In genomic region chr4:155164550-155164949, GRCm38 (mm10) we compare ENCODE assay signal across 9 mouse cellular contexts. TPM values are rescaled to one million over a fixed set of nuclear protein-coding genes. Genes with fewer than 3 reads are reported as not detected.
DNase-seq lines count a peak whose midpoint lies in the region; ATAC-seq and TF ChIP-seq lines count a peak whose summit lies in the region.
"Had no signal": no experiment of that assay in that cellular context is flagged by ENCODE, and none has a peak within 500 bp of the region (broad histone marks: within the 10 kb centered on the region; RNA-seq: fewer than 3 reads in every experiment).

No protein-coding gene starts in this region.

- H3K9ac ChIP-seq in liver, embryonic 15.5 days, result no peak overlapping the region
- no peak overlapping the region for H3K9ac ChIP-seq in liver, embryonic 12.5 days
- no peak overlapping the region for H3K9ac ChIP-seq in heart, embryonic 11.5 days (ENCODE audit: low read depth, low read length)
- H3K9ac ChIP-seq in kidney, postnatal 0 days (ENCODE audit: low read depth, low read length), result no peak overlapping the region
- no peak overlapping the region for H3K9ac ChIP-seq in stomach, embryonic 15.5 days

- peak; percentile 7; the same call in 1 of the 2 replicates for ATAC-seq in liver, embryonic 15.5 days (ENCODE audit: insufficient read depth)
- no peak for ATAC-seq in liver, embryonic 12.5 days
- peak; percentile 36 for ATAC-seq in heart, embryonic 11.5 days (replicated peaks; ENCODE audit: insufficient number of reproducible peaks, low FRiP score, low TSS enrichment)
- no peak for ATAC-seq in kidney, postnatal 0 days (replicated peaks; ENCODE audit: low FRiP score, low read depth)
- ATAC-seq in stomach, embryonic 15.5 days (ENCODE audit: insufficient read depth, low FRiP score, low read depth), result no peak

- DNase-seq in kidney, postnatal 0 days (ENCODE audit: low spot score), result peak; percentile 58
- DNase-seq in layer of hippocampus, postnatal 14 days (ENCODE audit: low spot score in 2 of 2), result no peak
- DNase-seq in embryo, embryonic 10 days (ENCODE audit: low spot score), result no peak

- no peaks in the 10 kb centered on the region for H3K36me3 ChIP-seq in liver, embryonic 15.5 days (replicated peaks)
- peaks cover 4% of the 10 kb centered on the region for H3K36me3 ChIP-seq in liver, embryonic 12.5 days
- H3K36me3 ChIP-seq in heart, embryonic 11.5 days (ENCODE audit: control insufficient read depth, insufficient read depth, low read length), result no peaks in the 10 kb centered on the region
- H3K36me3 ChIP-seq in kidney, postnatal 0 days (ENCODE audit: insufficient read depth, low read length), result peaks cover 1% of the 10 kb centered on the region
- no peaks in the 10 kb centered on the region for H3K36me3 ChIP-seq in stomach, embryonic 15.5 days

- H3K27ac ChIP-seq in liver, embryonic 15.5 days (replicated peaks), result no peak overlapping the region
- H3K27ac ChIP-seq in liver, embryonic 12.5 days, result no peak overlapping the region
- peak overlapping the region; percentile 56 for H3K27ac ChIP-seq in brown adipose tissue, adult 24 weeks (replicated peaks; ENCODE audit: low read depth, low read length)
- H3K27ac ChIP-seq in heart, embryonic 11.5 days (ENCODE audit: low read depth, low read length), result peak overlapping the region; percentile 46; the same call in 1 of the 2 replicates
- H3K27ac ChIP-seq in kidney, postnatal 0 days, result peak overlapping the region; percentile 64; the same call in 1 of the 2 replicates
- H3K27ac ChIP-seq in stomach, embryonic 15.5 days, result peak overlapping the region; percentile 33; the same call in 1 of the 2 replicates
- H3K27ac ChIP-seq: macrophage had no signal

- H3K9me3 ChIP-seq in liver, embryonic 15.5 days (replicated peaks), result no peaks in the 10 kb centered on the region
- H3K9me3 ChIP-seq in liver, embryonic 12.5 days (replicated peaks), result peaks cover 4% of the 10 kb centered on the region; the same call in 1 of the 2 replicates
- H3K9me3 ChIP-seq in heart, embryonic 11.5 days (replicated peaks; ENCODE audit: control insufficient read depth, low read length), result no peaks in the 10 kb centered on the region
- H3K9me3 ChIP-seq in kidney, postnatal 0 days (replicated peaks; ENCODE audit: low read length), result no peaks in the 10 kb centered on the region
- no peaks in the 10 kb centered on the region for H3K9me3 ChIP-seq in stomach, embryonic 15.5 days

- no peak for TF ChIP-seq CTCF in kidney, postnatal 0 days (IDR thresholded peaks at IDR 0.05; ENCODE audit: low read depth)

- no peaks in the 10 kb centered on the region for H3K27me3 ChIP-seq in liver, embryonic 15.5 days
- H3K27me3 ChIP-seq in liver, embryonic 12.5 days (replicated peaks), result no peaks in the 10 kb centered on the region
- H3K27me3 ChIP-seq in heart, embryonic 11.5 days (ENCODE audit: control insufficient read depth, insufficient read depth, low read length), result no peaks in the 10 kb centered on the region
- no peaks in the 10 kb centered on the region for H3K27me3 ChIP-seq in kidney, postnatal 0 days (ENCODE audit: insufficient read depth, low read length)
- no peaks in the 10 kb centered on the region for H3K27me3 ChIP-seq in stomach, embryonic 15.5 days (replicated peaks)

- WGBS in liver, embryonic 15.5 days (ENCODE audit: insufficient replicate concordance), result 67% methylated on average over 6 of the region's 6 CpGs
- WGBS in liver, embryonic 12.5 days (ENCODE audit: insufficient replicate concordance), result 70% methylated on average over 6 of the region's 6 CpGs
- 51% methylated on average over 6 of the region's 6 CpGs for WGBS in heart, embryonic 11.5 days (ENCODE audit: insufficient replicate concordance)
- 75% methylated on average over 6 of the region's 6 CpGs for WGBS in kidney, postnatal 0 days
- WGBS in stomach, embryonic 15.5 days, result 66% methylated on average over 6 of the region's 6 CpGs

- H3K4me1 ChIP-seq in liver, embryonic 15.5 days (replicated peaks), result peaks cover 62% of the 10 kb centered on the region
- peaks cover 55% of the 10 kb centered on the region for H3K4me1 ChIP-seq in liver, embryonic 12.5 days
- peaks cover 76% of the 10 kb centered on the region for H3K4me1 ChIP-seq in brown adipose tissue, adult 24 weeks (ENCODE audit: control insufficient read depth, insufficient read depth, insufficient read length, low read length)
- peaks cover 54% of the 10 kb centered on the region for H3K4me1 ChIP-seq in heart, embryonic 11.5 days (ENCODE audit: control insufficient read depth, insufficient read depth, low read length)
- H3K4me1 ChIP-seq in kidney, postnatal 0 days (replicated peaks; ENCODE audit: insufficient read depth, low read length), result peaks cover 33% of the 10 kb centered on the region
- H3K4me1 ChIP-seq in stomach, embryonic 15.5 days, result peaks cover 48% of the 10 kb centered on the region

- H3K4me2 ChIP-seq in liver, embryonic 15.5 days, result no peak overlapping the region
- H3K4me2 ChIP-seq in liver, embryonic 12.5 days, result no peak overlapping the region
- no peak overlapping the region for H3K4me2 ChIP-seq in heart, embryonic 11.5 days
- no peak overlapping the region for H3K4me2 ChIP-seq in kidney, postnatal 0 days (ENCODE audit: low read length)
- no peak overlapping the region for H3K4me2 ChIP-seq in stomach, embryonic 15.5 days

- no peak overlapping the region for H3K4me3 ChIP-seq in liver, embryonic 15.5 days (replicated peaks)
- H3K4me3 ChIP-seq in liver, embryonic 12.5 days, result no peak overlapping the region
- no peak overlapping the region for H3K4me3 ChIP-seq in brown adipose tissue, adult 24 weeks (ENCODE audit: insufficient read depth, low read depth, low read length)
- no peak overlapping the region for H3K4me3 ChIP-seq in heart, embryonic 11.5 days (ENCODE audit: low read depth, low read length)
- no peak overlapping the region for H3K4me3 ChIP-seq in kidney, postnatal 0 days (replicated peaks; ENCODE audit: low read depth, low read length)
- H3K4me3 ChIP-seq in stomach, embryonic 15.5 days (replicated peaks), result no peak overlapping the region

RNA-seq across cellular contexts. Expression of gene Ski, which starts 57.8 kb away (rescaled TPM):
- polyA plus RNA-seq in liver, embryonic 15.5 days (2015; fragmentation: Nextera tagmentation; extraction: Ambion mirVana), result 2.1 and 2.6 TPM in 2 replicates
- polyA plus RNA-seq in liver, embryonic 12.5 days (2016; fragmentation: Nextera tagmentation; extraction: Ambion mirVana), result 3.5 and 3.8 TPM in 2 replicates
- polyA plus RNA-seq in brown adipose tissue, adult 24 weeks (2012; ENCODE audit: insufficient read depth, insufficient read length, missing spikeins), result 18.9 and 20.2 TPM in 2 replicates
- 14.6 and 14.8 TPM in 2 replicates for polyA plus RNA-seq in heart, embryonic 11.5 days (2014; fragmentation: Nextera tagmentation; extraction: Ambion mirVana)
- 15.5 TPM in 2 replicates for polyA plus RNA-seq in kidney, postnatal 0 days (2015; fragmentation: Nextera tagmentation; extraction: Ambion mirVana)
- polyA plus RNA-seq in stomach, embryonic 15.5 days (2015; fragmentation: Nextera tagmentation; extraction: Ambion mirVana), result 16.2 and 16.6 TPM in 2 replicates
- 100 to 1,000 TPM; 115 to 117 TPM for total RNA-seq in layer of hippocampus, postnatal 14 days (2021)

Comparison
In these comparisons a context has a peak if more than half of its experiments do, and no peak if none do; other contexts are left out.
1. ATAC-seq: peak in liver, embryonic 15.5 days (single experiment) and heart, embryonic 11.5 days (single experiment); none in liver, embryonic 12.5 days (single experiment), kidney, postnatal 0 days (single experiment) and stomach, embryonic 15.5 days (single experiment).
2. H3K27ac ChIP-seq: peak in brown adipose tissue, adult 24 weeks (single experiment), heart, embryonic 11.5 days (single experiment), kidney, postnatal 0 days (single experiment) and stomach, embryonic 15.5 days (single experiment); none in liver, embryonic 15.5 days (single experiment) and liver, embryonic 12.5 days (single experiment).